Mouse (Mus musculus) cerebellum, adult 2 months (tissue): ENCODE measurements at regions not wholly inside any gene's neighbourhood (a gene's known extent, or its start where the extent isn't known, plus 50 kb on each side); places are given as distances from the start of the nearest gene placed in this dataset.
A peak's percentile ranks its signal among the peaks of the same experiment; 100 is the strongest.

ENCODE experiments used
- DNase-seq, 2 experiments: peaks; one replicate each; pipeline ENCODE4 v3.0.0; 2021
- H3K27ac ChIP-seq: fragments of 200-500 bp; 2 replicates; pipeline ENCODE4 v1.5.1; 2012; ENCODE audit warnings: low read length, control low read depth, inconsistent platforms; ENCODE audit not compliant: insufficient read depth
- H3K27me3 ChIP-seq: fragments of 200-500 bp; 2 replicates; pipeline ENCODE4 v1.6.1; 2012; ENCODE audit warnings: inconsistent platforms, mild to moderate bottlenecking, low read length, moderate library complexity; ENCODE audit not compliant: control insufficient read depth, insufficient read depth
- H3K4me1 ChIP-seq: fragments of 200-500 bp; 2 replicates; pipeline ENCODE4 v1.6.1; 2011; ENCODE audit warnings: low read length; ENCODE audit not compliant: control insufficient read depth, insufficient read depth
- H3K4me3 ChIP-seq: fragments of 200-500 bp; replicated peaks from 2 replicates; pipeline ENCODE3; 2011; ENCODE audit warnings: mild to moderate bottlenecking, low read depth, low read length, control low read depth; ENCODE audit not compliant: insufficient read depth
- CTCF ChIP-seq: fragments of 200-500 bp; IDR thresholded peaks from 2 replicates; pipeline ENCODE4 v1.5.1; 2011; ENCODE audit warnings: low read depth, mild to moderate bottlenecking, control low read depth, low read length, moderate library complexity, borderline replicate concordance; ENCODE audit not compliant: insufficient read depth
- POLR2A ChIP-seq: fragments of 200-500 bp; IDR thresholded peaks from 2 replicates; pipeline ENCODE4 v1.6.1; 2011; ENCODE audit warnings: low read length, control low read depth, borderline replicate concordance; ENCODE audit not compliant: insufficient read depth
- WGBS: fragments of 180-500 bp; shearing (Covaris S2); methylation state at CpG from one replicate; pipeline ENCODE4 v1.1.7; 2018; 5-methylcytosine and 5-hydroxymethylcytosine counted together

DNA sequence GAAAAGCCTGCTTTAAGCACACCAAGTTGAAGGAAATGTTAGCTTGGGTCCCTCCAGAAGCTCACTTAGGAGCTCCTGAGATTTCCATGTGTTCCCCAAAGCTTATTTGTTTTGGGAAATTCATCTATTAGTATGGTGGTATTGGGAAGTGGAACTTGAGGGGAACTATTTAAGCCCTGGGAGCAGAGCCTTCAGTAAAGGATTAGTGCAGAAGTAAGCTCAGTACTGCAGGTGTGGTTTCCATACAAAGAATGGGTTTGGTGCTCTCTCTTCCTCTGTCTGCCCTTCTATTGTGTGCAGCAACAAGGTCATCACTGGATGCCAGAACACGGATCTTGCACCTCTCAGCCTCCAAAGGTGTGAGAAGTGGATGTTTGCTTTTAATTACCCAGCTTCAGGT, 57.2 kb downstream of the Foxa2 start:
- peaks cover 4% of the 10 kb centered on the region; the same call in 1 of the 2 replicates for H3K4me1 ChIP-seq
- no peak overlapping the region for H3K4me3 ChIP-seq
- DNase-seq: no peak
- H3K27me3 ChIP-seq: no peaks in the 10 kb centered on the region
- WGBS: 84% methylated on average over 1 of the region's 1 CpGs
- no peak overlapping the region for H3K27ac ChIP-seq
- TF ChIP-seq POLR2A: no peak
- TF ChIP-seq CTCF: no peak

DNA sequence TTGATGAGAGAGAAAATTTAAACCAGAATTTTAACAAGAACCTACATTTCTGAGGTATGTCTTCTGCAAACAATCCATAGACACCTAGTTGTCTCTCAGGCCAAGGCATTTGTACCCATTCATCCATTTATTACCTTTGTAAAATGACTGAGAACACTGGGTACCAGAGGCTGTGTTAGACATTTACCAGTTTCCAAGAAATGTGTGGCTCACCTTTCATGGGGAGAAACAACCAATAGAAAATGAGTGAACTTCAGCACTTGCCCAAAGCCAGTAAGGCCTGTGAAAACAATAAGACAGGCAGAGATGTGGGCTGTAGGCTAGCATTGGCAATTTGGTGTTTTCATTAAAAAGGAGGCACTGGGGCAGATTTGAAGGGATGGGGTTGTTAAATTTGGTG, 58.2 kb downstream of the Foxa2 start:
- TF ChIP-seq CTCF: no peak
- no peak for TF ChIP-seq POLR2A
- Histone ChIP-seq H3K27ac (no peak overlapping the region), H3K4me3 (no peak overlapping the region), H3K4me1 (peaks cover 4% of the 10 kb centered on the region; the same call in 1 of the 2 replicates), H3K27me3 (no peaks in the 10 kb centered on the region)
- no peak for DNase-seq

DNA sequence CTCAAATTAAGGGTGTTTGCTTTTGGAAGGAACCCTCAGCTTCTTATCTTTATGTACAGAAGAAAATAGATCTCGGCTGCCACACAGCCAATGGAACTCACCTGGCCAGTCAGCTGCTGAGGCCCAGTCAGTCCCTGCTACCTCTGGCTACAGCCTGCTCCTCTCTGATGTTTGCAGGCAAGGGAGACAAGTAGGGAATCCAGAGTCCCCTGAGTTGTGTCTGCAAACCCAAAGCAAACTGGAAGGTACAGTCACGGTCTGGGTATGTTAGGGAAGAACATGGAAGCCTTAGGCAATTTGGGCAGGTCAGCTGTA, 61.6 kb downstream of the Foxa2 start:
- Histone ChIP-seq H3K27me3 (no peaks in the 10 kb centered on the region; the same call in 1 of the 2 replicates), H3K4me3 (no peak overlapping the region), H3K27ac (no peak overlapping the region), H3K4me1 (no peaks in the 10 kb centered on the region)
- DNase-seq: no peak
- WGBS: 95% methylated on average over 2 of the region's 2 CpGs
- TF ChIP-seq POLR2A: no peak
- TF ChIP-seq CTCF: no peak

DNA sequence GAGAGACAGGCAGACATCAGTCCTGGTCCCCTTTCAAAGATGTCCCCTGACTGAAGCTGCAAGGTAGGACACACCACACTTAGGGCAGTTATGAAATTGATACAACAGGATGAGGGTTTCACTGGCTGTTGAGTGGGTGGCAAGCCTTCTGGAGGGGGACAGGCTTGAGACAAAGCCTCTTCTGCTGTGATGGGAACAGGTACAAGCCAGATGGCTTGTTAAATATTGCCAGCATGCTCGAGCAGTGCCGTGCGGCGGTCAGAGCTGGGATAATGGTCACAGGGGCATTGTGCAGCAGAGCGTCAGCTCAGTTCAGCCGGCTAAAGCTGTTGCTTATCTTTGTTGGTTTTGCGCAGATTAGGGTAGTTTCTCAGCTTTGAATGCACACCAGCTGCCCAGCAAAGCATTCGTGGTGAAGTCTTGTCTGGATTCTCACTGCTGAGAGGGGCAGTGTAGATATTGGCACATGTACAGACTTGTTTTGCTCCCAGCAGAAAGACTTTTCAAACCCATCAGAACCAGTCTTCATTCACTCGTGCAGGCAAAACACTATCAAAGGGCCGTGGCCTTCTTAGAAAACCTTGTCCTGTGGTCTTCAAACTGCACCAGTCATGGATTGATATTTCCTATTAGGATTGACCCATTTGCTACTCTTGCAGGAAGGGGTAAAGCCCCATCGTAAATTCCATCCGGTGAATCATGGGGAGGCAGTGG, 62.1 kb downstream of the Foxa2 start:
- H3K4me3 ChIP-seq: no peak overlapping the region
- H3K4me1 ChIP-seq: no peaks in the 10 kb centered on the region; the same call in 1 of the 2 replicates
- WGBS: 24% methylated on average over 12 of the region's 12 CpGs
- DNase-seq: peak; percentile 19 to 46
- H3K27ac ChIP-seq: no peak overlapping the region
- TF ChIP-seq POLR2A (no peak), CTCF (0 out of 2 replicates have a peak, but pooled peaks have one; percentile 0)
- H3K27me3 ChIP-seq: no peaks in the 10 kb centered on the region; the same call in 1 of the 2 replicates

DNA sequence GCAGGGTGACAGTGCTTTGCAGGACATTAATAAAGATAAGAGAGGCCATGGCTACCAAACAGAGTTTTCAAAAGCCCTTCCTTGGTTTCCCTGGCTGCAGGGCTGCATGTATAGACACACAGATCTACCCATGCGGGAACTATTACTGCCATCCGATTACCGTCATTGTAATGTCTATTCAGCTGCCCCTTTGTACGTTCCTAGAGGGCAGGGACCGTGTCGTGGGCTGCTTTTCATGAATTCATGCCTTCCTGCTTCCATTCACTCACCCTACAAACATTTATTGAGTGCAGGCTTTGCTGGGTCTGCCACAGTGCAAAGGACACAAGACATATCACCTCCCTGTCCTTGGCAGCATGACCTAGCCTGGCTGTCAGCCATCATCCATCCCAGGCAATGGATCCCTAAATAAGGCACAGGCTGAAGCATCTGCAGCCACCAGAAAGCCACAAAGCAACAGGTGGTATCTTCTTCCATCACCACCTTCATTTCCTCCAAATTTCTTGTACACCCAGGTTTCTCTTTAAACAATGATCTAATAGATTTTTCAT, 65.8 kb downstream of the Foxa2 start:
- Histone ChIP-seq H3K4me3 (no peak overlapping the region), H3K4me1 (no peaks in the 10 kb centered on the region; the same call in 1 of the 2 replicates), H3K27ac (no peak overlapping the region), H3K27me3 (no peaks in the 10 kb centered on the region; the same call in 1 of the 2 replicates)
- DNase-seq: no peak
- 24% methylated on average over 6 of the region's 6 CpGs for WGBS
- TF ChIP-seq CTCF: no peak
- TF ChIP-seq POLR2A: no peak

DNA sequence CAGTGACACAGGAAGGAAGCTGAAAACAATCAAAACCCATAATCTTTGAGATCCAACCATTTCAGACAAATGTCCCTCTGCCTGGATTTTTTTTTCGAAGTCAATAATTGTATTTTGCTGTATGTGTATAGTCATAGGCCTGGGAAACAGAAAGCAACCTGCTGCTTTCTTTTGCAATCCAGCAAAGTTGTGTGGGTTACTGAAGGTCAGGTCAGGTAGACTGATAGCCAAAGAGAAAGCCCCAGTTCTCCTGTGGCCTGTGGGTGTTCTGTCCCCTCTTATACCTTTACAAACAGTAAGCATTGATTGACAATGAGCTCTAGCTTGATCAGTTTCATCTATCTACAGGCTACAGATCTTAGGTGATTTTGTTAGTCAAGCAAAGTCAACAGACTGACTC, 66.4 kb downstream of the Foxa2 start:
- DNase-seq: no peak
- Histone ChIP-seq H3K4me1 (no peaks in the 10 kb centered on the region; the same call in 1 of the 2 replicates), H3K4me3 (no peak overlapping the region), H3K27ac (no peak overlapping the region), H3K27me3 (no peaks in the 10 kb centered on the region; the same call in 1 of the 2 replicates)
- TF ChIP-seq CTCF (no peak), POLR2A (no peak)
- 95% methylated on average over 1 of the region's 1 CpGs for WGBS

DNA sequence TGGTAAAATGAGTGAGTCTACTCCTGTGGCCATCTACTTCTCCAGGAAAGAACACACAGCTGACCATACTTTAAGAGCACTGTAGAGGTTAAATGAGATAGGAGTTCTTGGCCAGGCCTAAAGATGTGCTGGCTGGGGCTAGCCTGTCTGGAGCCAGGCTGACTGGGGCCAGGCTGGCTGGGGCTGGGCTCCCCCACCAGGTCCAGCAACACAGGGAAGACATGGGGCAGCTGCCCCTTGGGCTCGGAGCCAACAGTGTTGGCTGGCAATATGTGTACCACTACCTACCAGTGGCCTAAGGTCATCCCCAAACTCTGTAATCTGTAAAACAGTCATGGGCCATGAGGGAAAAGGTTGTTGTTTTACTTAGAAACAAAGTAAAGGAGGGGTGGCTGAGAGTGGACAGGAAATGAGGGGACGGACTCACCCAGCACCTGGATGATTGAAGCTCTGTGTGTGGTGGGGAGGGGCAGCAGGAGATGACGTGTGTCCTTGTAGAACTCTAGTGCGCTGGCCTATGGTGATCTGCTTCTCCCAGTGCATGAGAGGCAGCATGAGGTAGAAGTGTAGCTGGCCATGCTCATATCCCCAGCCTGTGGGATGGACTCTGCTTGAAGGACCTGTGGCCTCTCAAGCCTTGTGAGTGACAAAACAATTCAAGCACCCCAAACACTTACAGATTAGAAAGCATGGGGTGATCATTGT, 67.0 kb downstream of the Foxa2 start:
- Histone ChIP-seq H3K4me3 (no peak overlapping the region), H3K4me1 (no peaks in the 10 kb centered on the region; the same call in 1 of the 2 replicates), H3K27ac (no peak overlapping the region), H3K27me3 (no peaks in the 10 kb centered on the region; the same call in 1 of the 2 replicates)
- WGBS: 54% methylated on average over 4 of the region's 4 CpGs
- TF ChIP-seq POLR2A (no peak), CTCF (no peak)
- DNase-seq: no peak
